Mouse (Mus musculus): ENCODE measurements at regions not wholly inside any gene's neighbourhood (a gene's known extent, or its start where the extent isn't known, plus 50 kb on each side); places are given as distances from the start of the nearest gene placed in this dataset.

- DNase-seq (ENCODE audit: low spot score in 2 of 2): no peak
These were observed 54.1 kb downstream of the Nog start for GRCm38 (mm10) chr11:89247991-89248390.

GRCm38 (mm10) chr11:89243370-89243769, 58.8 kb downstream of the Nog start:
- no peak for DNase-seq (ENCODE audit: low spot score in 2 of 2)

GRCm38 (mm10) chr11:89242130-89242529, 60.0 kb downstream of the Nog start:
- DNase-seq (ENCODE audit: low spot score in 2 of 2): no peak

GRCm38 (mm10) chr11:89239891-89240290, 62.2 kb downstream of the Nog start:
- DNase-seq (ENCODE audit: low spot score in 2 of 2): no peak

GRCm38 (mm10) chr11:89236904-89237303, 65.2 kb downstream of the Nog start:
- DNase-seq (ENCODE audit: low spot score in 2 of 2): no peak

- no peak for DNase-seq (ENCODE audit: low spot score in 2 of 2)
These were observed 69.2 kb downstream of the Nog start for GRCm38 (mm10) chr11:89232884-89233480.

GRCm38 (mm10) chr11:89229726-89230125, 72.4 kb downstream of the Nog start:
- DNase-seq (ENCODE audit: low spot score in 2 of 2): no peak

- DNase-seq (ENCODE audit: low spot score in 2 of 2): no peak
These were observed 88.9 kb downstream of the Nog start for GRCm38 (mm10) chr11:89213204-89213603.

GRCm38 (mm10) chr11:89209531-89209950, 92.6 kb downstream of the Nog start:
- DNase-seq (ENCODE audit: low spot score in 2 of 2): no peak

GRCm38 (mm10) chr11:89209072-89209471, 93.1 kb downstream of the Nog start:
- no peak for DNase-seq (ENCODE audit: low spot score in 2 of 2)

GRCm38 (mm10) chr11:89206788-89207187, 95.3 kb downstream of the Nog start:
- DNase-seq (ENCODE audit: low spot score in 2 of 2): no peak

- no peak for DNase-seq (ENCODE audit: low spot score in 2 of 2)
These were observed 97.1 kb downstream of the Nog start for GRCm38 (mm10) chr11:89204948-89205545.

GRCm38 (mm10) chr11:89200458-89200857, 101.7 kb downstream of the Nog start:
- DNase-seq (ENCODE audit: low spot score in 2 of 2): no peak

- DNase-seq (ENCODE audit: low spot score in 2 of 2): no peak
These were observed 109.3 kb downstream of the Nog start for GRCm38 (mm10) chr11:89192815-89193214.

GRCm38 (mm10) chr11:89186911-89187621, 113.4 kb downstream of the Gm525 start:
- peak; percentile 54 to 73 for DNase-seq (ENCODE audit: low spot score in 2 of 2)

GRCm38 (mm10) chr11:89185862-89186261, 112.2 kb downstream of the Gm525 start:
- no peak for DNase-seq (ENCODE audit: low spot score in 2 of 2)

GRCm38 (mm10) chr11:89181471-89181870, 107.8 kb downstream of the Gm525 start:
- no peak for DNase-seq (ENCODE audit: low spot score in 2 of 2)

- DNase-seq (ENCODE audit: low spot score in 2 of 2): no peak
These were observed 104.8 kb downstream of the Gm525 start for GRCm38 (mm10) chr11:89178436-89178835.

- DNase-seq (ENCODE audit: low spot score in 2 of 2): no peak
These were observed 101.9 kb downstream of the Gm525 start for GRCm38 (mm10) chr11:89175511-89175910.

GRCm38 (mm10) chr11:89174967-89175366, 101.3 kb downstream of the Gm525 start:
- no peak for DNase-seq (ENCODE audit: low spot score in 2 of 2)

- peak; percentile 20 to 65 for DNase-seq (ENCODE audit: low spot score in 2 of 2)
These were observed 91.6 kb downstream of the Gm525 start for GRCm38 (mm10) chr11:89165278-89165677.

GRCm38 (mm10) chr11:89153466-89154406, 80.1 kb downstream of the Gm525 start:
- DNase-seq (ENCODE audit: low spot score in 2 of 2): no peak

Measured in heart, adult 9 months (tissue).